Mouse (Mus musculus) yolk sac, embryonic 10.5 days (tissue): ENCODE measurements around the gene Fmnl2.

Experiments
- DNase-seq: peaks from one replicate; pipeline ENCODE4 v3.0.0-alpha.2; 2017; ENCODE audit warnings: low spot score

Fmnl2 gene

DNA sequence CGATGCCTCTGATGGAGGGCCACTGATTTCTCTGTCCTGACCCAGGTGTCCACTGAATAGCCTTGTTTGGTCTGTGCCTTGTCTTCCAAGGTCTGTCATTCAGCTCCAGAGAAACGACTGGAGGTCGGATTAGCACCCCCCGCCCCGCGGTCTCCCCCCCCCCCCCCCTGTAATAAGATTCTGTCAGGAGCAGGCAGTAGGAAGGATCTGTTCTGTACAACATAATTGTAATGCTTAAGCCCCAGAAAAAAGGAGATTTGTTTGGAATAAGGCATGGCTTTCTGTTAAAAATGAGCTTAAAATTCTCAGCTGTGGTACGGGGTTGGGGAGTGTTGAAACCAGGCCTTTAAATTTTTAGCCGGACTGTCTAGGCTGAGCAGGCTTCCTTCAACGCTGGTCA is 181.1 kb downstream of the Fmnl2 start:
- DNase-seq: no peak

DNA sequence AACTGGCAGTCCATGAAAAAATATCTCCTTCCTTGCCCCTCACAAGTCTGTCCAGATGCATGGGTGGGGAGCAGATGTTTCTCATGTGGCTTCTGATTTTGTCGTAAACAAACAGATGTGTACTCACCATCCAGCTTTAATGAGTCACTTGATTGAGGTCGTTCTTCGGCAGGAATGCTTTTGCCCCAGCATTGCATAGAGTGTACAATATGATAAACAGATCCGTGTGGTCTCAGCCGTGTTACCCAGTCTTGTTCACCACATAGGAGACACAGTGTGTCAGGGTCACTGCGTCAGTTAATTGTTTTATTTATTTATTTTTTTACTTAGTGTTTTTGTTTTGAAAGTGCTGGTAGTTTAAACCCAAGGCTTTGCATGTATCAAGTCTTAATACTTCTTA is 189.4 kb downstream of the Fmnl2 start:
- DNase-seq: no peak

DNA sequence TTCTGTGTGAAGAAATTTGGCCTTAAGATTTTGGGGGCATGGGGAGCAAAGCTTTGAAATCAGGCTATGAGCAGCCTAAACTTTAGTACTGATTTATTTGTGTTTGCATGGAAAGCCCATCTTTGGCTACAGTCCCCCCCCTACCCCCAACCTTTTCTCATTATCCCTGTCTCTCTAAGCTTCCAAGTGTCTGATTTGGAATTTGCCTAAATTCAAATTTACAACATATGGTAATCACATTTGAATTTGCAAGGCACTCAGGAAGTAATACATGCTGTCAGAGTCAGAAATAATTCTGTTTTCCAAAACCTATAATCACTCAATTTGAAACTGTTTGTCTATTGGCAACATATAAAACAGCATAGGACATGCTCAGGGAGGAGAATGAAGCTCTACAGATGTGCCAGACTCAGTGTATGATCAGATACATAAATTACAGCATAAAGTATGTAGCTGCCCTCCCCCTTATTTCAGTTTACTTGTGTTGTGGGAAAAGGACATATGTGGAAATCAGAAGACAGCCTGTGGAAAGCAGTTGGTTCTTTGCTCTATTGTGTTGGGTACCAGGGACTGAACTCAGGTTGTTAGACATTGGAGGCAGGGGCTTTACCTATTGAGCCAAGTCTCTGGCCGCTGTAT is 190.2 kb downstream of the Fmnl2 start:
- no peak for DNase-seq

DNA sequence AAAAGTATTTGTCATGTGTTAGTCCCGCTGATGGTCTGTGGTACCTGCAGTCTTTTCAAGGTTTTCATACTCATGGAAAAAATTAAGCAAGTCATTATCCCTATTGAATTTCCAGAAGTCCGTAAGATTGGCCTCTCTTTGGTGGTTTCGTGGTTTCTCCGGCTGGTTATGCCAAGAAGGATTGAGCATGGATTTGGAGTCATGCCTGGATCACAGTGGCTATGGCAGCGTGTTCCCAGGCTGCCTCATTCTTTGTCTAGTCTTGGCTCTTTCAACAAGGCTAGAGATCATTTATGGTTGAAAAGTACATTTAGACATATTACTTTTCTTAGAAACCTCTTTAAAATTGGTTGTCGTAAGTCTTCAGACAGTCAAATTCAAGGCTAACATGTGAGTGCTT is 192.7 kb downstream of the Fmnl2 start:
- no peak for DNase-seq

DNA sequence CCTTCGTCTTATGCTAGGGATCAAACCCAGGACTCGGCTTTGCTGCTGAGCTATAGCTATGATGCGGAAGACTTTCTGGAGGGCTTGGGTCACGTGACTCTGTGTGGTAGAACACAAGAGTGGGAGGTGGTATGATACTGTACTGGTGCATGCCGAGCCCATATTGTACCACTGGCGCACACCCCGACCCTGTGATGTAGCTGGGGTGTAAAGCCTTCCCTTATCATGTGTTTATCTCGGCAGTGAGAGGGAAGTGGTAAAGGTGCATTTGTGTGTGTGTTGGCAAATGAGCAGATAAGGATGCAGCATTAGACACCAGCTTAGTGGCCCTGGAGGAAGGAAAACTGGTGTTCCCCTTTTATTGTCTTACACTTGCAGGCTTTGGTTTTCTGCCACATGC is 193.8 kb downstream of the Fmnl2 start:
- DNase-seq: no peak

DNA sequence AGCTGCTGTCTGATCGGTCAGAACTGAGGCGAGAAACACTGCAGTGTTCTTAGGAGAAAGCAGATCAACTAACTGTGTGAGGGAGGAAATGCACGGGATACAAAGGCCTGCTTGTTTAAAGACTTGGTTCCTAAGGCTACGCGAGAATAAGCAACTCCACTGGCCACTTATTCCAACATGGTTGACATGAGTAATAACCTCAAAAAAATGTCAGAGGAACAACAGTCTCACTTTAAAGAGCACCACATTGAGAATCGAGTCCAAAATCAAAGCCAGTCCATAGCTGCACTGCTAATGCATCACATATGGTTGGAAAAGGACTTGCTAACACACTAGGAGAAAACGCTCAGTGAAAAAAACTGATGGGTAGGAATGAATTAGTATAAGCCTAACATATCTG is 196.1 kb downstream of the Fmnl2 start:
- DNase-seq: no peak

DNA sequence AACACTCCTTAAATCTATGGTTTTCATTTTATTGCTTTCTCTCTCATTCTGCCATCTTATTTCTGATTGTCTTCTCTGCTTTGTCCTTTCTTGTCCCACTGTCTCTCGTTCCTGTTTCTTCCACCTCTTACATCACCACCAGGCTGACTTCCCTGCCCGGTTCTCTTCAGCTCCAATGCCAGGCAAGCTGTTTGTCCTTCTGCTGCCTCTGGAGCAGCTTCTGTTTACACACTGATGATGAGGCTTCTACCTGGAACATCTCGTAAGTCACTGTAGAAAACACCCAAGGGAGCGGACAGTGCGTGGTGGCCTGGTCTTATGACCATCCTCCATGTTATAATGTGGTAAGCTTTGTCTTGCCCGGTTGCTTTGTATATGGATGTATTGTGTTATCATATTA is 198.9 kb downstream of the Fmnl2 start:
- no peak for DNase-seq

DNA sequence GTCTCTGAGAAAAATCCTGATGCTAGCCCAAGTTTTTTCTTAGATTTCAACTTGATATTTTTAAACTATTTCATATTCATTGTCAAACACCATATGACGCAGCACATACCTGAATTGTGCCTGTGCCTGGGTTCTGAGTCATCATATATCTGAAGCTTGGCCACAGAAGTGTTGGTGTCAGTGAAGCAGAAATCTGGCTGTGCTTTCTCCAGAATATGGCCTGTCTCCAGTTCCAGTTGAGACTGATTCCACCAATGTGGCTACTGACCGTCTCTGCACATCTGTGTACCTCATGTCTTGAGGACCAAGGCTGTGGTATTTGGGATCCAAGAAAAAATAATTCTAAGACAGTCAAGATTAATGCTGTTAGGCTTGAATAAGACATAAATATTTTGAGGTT is 199.6 kb downstream of the Fmnl2 start:
- DNase-seq: no peak

DNA sequence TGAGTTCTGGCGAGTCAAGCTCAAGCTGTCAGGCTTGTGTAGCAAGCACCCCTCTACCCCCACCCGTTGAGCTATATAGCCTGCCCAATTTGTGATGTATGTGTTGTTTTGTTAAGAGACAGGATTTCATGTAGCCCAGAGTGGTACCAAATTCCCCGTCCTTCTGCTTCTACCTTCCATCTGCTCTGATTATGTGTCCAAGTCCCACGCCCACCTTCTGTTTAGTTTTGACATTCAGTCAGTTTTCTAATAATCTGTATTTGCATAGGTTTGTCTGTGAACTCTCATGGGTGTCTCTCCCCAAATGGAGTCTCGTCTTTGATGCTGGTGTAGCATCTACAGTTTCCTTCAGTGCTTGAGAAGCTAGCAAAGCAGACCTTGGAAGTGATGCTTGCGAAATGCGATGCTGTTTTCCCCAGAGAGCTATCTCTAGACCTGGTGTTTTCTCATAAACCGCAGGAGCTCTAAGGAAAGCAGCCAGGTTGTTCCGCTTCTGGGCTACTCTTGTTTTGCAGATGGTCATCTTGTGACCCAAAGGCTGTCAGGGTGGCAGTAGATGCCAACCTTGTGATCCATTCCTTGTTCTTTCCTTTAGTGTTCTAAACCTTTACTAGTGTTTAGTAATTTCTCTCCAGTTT is 203.8 kb downstream of the Fmnl2 start:
- no peak for DNase-seq

DNA sequence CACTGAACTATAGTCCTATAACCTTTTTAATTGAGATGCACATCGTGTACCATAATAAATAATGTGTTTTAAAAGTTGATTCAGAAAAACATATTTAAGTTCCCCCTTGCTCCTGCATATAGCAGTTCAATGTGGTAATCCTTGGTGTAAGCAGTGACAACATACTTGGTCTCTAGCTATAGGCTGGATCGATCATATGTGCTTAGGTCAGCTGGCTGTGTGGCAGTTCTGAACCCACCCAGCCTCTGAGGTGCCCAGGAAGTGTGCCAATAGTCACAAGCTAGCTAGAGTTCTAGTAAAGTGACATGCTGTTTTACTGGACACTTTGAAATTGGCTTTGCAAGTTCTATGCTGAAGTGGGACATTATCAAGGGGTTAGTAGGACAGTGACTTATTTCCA is 209.3 kb downstream of the Fmnl2 start:
- DNase-seq: no peak

DNA sequence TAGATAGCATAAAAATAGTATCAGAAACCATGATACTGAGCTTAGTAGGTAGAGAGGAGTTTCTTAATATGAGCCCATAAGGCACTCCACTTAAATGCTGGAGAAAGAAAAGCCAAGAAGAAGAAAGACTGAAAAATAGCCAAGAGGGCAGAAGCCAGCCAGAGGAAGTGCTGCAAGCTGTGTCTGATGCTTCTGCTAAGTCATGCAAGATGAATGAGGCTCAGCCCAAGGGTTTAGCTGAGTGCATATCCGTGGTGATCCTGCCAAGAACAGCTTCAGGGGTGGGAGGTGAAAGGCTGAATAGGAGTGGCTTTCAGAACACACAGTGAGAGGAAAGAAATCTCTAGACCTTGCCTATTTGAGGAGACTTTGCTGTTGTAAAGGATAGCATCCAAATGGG is 212.9 kb downstream of the Fmnl2 start:
- no peak for DNase-seq

DNA sequence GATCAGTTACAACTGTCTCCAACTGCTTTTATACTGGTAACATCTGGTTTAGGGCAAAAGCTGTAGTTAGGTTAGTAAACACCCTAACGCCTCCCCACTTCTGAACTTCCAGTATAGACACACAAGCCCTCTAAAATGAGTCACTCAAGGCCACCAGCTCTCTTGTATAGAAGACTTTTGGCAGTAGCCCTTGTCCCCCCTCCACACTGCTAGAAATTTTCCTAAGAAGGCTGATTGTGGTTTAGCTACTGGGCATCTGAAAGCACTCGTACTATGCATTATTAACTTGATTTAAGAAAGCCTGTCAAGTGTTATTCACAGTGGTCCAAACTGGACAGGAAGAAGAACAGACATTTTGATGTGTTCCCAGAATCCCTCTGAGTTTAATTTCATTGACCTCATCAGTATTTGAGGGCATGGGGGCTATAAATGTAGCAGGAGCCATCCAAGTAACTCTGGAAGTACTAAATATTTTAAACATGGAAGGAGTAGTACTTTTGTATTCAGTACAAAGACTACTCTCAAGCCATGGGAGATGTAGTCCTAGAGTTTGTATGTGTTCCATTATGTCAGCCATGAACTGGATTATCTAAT is 222.1 kb downstream of the Fmnl2 start:
- no peak for DNase-seq

DNA sequence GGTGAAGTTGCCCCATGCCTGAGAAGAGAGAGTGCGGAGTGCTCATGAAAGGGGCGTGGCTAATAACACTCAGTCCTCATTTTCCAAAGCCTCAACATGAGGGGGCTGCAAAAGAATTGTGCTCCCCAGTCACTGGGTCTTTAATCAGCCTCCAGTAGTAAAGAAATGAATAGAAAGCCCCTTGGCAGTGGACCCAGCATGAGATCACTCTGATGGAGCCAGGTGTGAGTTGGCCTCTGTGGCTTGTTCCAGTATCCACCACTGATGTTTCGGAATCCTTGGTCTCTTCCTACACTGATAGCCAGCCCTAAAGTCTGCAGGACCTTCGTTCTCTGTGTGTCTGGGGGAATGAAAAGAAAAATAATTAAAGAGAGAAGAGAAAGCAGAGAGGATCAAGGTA is 224.4 kb downstream of the Fmnl2 start:
- DNase-seq: no peak

DNA sequence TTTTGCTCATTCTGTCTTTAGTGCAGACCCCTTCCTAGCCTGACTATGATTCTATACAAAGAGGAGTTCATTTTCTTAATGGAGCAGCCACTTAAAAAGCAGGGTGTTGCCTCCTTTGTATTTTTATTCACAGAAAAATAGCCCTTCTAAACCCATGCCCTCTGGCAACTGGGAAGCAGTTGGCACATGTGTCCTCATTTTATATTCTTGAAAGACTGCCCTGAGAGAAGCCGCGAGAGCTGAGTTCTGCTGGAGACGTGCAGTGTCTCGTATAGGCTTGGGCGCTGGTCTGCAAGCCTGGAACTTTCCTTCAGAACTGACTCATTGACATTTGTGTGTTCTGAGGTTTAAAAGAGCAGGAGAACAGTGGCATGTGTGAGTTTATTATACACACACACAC is 224.8 kb downstream of the Fmnl2 start:
- no peak for DNase-seq

DNA sequence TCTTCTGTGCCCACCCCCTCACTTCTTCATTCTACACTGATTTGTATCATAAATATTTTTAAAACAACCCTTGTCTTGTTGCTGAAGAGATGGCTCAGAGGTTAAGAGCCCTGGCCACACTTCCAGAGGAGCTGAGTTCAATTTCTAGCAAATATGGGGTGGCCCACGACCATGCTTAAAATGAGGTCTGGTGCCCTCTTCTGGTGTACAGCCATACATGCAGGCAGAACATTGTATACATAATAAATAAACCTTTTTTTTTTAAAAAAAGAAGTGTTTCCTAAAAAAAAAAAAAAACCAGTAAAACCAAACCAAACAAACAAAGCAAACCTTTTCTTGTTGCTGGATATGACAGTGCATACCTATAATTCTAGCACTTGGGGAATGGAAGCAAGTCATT is 225.6 kb downstream of the Fmnl2 start:
- no peak for DNase-seq

DNA sequence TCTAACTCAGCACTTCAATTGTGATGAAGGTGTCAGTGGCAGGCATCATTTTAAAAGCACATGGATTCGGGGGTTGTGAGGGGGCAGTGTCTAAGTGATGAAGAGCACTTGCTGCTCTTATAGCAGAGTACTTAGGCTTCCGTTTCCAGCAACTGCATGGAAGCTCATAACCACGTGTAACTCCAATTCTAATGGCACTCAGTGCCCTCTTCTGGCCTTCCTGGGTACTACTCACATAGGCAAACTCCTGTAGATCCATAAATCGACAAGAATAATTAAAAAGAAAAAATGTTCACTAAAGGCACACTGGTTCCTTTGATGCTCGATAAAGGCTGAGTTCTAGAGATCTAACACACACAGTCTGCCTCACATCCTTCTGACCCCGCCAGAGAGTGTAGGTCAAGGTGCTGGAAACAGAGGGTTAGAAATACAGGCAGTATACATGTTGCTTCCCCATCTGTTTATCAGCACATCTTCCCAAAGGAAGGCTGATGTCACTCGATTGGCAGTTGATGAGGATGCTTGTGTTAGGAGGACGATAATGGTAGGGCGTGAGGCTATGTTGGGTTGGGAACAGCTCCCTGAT is 228.1 kb downstream of the Fmnl2 start:
- no peak for DNase-seq

DNA sequence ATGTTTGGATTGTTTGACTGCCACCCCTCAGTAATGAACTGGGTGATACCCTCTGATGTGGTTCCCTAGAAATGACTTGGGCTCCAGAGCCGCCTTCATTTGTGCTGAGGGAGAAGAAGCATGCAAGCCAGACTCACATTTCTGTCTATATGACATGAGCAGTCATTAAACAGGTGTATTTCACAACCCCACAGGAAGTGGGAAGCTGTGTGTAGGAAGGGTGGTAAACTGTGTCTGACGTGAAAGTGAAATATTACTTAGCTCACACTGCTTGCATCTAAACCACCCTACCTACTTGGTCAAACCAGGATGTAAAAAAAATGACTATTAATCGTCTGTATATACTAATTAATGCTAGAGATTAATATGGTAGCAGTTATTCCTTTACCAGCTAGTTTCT is 231.1 kb downstream of the Fmnl2 start:
- DNase-seq: no peak

DNA sequence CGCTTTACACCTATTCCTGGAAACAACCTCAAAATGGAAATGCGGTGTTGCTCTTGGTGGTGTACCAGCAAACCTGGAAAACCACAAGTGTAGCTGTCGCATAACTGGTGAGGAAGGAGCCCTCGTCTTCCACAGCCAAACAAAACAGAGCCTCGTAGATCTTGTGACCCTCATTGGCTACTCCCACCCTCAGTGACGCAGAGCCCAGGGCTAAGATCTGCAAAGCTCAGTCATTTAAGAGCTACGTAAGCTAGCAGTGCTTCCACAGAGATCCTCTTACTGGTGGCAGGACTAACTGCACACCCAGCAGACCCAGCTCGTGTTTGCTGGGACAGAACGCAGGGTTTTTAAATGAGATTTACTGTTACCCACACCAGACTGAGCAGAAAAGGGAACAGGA is 237.4 kb downstream of the Fmnl2 start:
- no peak for DNase-seq

DNA sequence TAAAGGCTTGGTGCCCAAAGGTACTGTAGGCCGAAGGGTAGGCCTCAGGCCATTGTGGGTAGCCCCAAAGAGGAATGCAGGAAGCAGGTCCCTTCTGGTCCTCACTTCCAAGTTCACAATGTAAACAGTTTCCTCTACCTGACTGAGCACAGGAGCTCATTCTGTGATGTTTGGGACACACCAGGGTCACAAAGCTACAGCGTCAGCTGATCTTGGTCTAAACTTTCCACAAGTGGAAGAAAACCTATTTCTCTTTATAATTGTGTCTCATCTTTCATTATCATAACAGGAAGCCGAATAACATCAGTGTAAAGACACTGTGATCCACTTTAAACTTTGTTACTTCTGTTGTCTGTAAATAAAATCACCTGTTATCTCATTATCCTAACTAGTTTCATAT is 237.8 kb downstream of the Fmnl2 start:
- DNase-seq: no peak

DNA sequence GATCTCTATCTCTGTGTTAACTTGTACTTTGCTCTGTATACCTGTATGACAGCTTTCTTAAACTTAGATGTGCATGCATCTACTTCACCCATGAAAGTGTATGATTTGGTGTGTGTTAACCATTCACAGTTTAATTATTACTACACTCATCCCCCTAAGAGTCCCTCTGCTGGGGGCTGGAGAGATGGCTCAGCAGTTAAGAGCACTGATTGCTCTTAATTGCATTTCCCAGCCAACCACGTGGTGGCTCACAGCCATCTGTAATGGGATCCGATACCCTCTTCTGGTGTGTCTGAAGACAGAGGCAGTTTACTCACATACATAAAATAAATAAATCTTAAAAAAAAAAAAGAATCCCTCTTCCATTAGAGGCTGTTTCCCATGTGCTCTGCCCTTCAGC is 242.4 kb downstream of the Fmnl2 start:
- DNase-seq: no peak

DNA sequence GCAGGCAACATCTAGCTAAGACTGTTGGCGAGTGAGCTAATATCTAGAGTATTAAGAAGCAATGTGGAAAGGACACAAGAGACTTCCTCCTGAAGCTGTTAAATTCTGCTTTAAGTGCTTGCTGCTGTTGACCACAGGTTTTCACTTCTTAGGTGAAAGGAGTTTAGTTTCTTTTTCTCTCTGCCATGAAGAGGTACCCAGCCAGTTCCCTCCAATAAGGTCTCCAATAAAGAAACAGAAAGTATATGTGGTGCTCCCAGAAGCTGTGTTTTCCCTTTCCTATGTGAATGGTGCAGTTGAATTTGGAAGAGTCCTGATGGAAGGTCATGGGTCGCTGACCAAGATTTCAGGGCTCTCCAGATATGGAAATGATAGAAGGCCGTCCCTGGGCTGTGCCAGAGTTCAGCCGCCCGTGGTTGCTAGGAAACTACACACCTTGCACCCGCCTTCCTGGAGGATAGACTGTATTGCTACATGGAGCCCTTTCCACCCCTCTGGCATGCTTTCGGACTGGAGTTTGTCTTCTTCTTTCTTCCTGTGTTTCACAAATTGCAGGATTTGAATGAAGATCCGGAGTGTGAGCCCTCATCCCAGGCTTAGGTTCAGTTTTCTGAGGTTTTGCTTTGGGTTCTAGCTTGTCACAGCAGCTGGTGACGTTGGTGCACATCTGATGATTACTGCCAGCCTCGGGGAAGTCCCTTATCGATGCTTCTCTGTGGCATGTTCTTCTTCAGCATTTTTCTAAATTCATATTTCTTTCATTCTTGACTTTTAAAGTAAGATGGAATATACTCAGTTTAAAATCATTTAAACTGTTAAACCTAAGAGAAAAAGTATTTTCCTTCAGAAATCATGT is 244.5 kb downstream of the Fmnl2 start:
- no peak for DNase-seq

DNA sequence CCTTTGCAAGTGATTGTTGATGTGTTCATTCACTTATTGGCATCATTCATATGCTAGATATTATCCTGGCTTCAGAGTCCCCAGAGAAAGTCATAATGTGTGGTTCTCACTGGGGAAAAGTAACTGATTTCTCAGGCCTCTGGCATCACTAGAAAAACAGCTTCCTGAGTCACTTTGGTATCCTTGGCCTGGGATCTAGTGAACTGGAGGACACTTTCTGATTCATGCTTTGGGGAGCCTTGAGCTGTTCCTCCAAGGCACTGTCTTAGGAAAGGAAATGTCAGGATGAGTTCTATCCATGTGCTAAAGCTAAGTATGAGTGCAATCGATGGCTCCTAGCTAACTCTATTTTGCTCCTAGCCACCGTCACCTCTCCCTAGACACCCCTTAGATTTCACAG is 245.2 kb downstream of the Fmnl2 start:
- DNase-seq: no peak

DNA sequence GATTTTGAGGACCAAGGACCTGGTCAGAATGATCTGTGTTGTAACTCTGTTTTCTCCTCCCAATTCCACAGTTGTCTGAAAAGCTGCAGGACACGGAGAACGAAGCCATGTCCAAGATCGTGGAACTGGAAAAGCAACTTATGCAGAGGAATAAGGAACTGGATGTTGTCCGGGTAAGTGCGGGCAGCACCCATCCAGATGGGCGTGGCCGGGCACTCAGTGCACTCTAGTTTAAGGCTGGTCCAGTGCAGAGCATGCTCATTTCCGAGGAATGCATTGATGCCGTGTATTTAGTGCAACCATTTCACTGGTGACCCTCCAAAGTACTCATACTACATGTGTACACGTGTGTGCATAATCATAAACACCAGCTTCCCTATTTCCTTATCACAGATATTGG is 247.7 kb downstream of the Fmnl2 start:
- DNase-seq: no peak
